Comparison of ENCODE assay signal across 11 mouse cellular contexts in the genomic region with DNA sequence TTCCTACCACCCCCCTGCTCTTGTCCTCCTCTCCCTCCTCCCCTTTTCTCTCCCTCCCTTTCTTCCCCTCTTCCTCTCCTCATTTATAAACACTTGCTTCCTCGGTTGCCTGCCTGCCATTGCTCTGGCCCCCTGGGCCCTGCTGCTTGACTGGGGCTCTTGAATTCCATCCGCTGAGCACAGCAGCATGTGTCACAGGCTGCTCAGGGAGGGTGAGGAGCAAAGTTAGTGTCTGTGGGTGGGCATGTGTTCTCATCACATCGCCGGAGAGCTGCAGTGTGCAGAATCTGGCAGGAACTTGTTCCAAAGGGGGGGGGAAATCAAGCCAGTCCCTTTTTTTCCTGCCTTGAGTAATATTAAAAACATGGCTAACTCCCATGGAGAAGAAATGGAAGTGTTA. TPM values are rescaled to one million over a fixed set of nuclear protein-coding genes. Genes with fewer than 3 reads are reported as not detected.
DNase-seq lines count a peak whose midpoint lies in the region; ATAC-seq and TF ChIP-seq lines count a peak whose summit lies in the region.
"Had no signal": no experiment of that assay in that cellular context is flagged by ENCODE, and none has a peak within 500 bp of the region (broad histone marks: within the 10 kb centered on the region; RNA-seq: fewer than 3 reads in every experiment).

No protein-coding gene starts in this region.

- H3K27ac ChIP-seq in heart, embryonic 13.5 days (replicated peaks), result peak overlapping the region; percentile 66; the same call in 1 of the 2 replicates
- peak overlapping the region; percentile 71 for H3K27ac ChIP-seq in lung, embryonic 15.5 days
- 0 out of 2 replicates have a peak overlapping the region, but pooled peaks have one; percentile 27 for H3K27ac ChIP-seq in hindbrain, embryonic 15.5 days (replicated peaks)
- H3K27ac ChIP-seq: liver, embryonic 14.5 days had no signal

- no peak for ATAC-seq in heart, embryonic 13.5 days (ENCODE audit: extremely low read depth, insufficient number of reproducible peaks, low FRiP score, low TSS enrichment)
- ATAC-seq in lung, embryonic 15.5 days (ENCODE audit: borderline replicate concordance, extremely low read depth, low FRiP score, low TSS enrichment), result peak; percentile 37; the same call in 1 of the 2 replicates
- ATAC-seq in hindbrain, embryonic 15.5 days (ENCODE audit: low FRiP score, low read depth), result no peak

- H3K36me3 ChIP-seq in heart, embryonic 13.5 days, result no peaks in the 10 kb centered on the region
- no peaks in the 10 kb centered on the region for H3K36me3 ChIP-seq in lung, embryonic 15.5 days
- no peaks in the 10 kb centered on the region for H3K36me3 ChIP-seq in hindbrain, embryonic 15.5 days

- TF ChIP-seq CTCF in lung, adult 2 months (IDR thresholded peaks at IDR 0.05; ENCODE audit: insufficient read depth, low read length), result no peak

- WGBS in heart, embryonic 13.5 days, result 31% methylated on average over 4 of the region's 4 CpGs
- WGBS in lung, embryonic 15.5 days, result 16% methylated on average over 4 of the region's 4 CpGs
- 36% methylated on average over 4 of the region's 4 CpGs for whole genome bisulfite sequencing in lung, adult 2 months
- 28% methylated on average over 4 of the region's 4 CpGs for WGBS in hindbrain, embryonic 15.5 days

- peaks cover 79% of the 10 kb centered on the region for H3K4me1 ChIP-seq in heart, embryonic 13.5 days
- peaks cover 72% of the 10 kb centered on the region for H3K4me1 ChIP-seq in lung, embryonic 15.5 days
- H3K4me1 ChIP-seq in lung, adult 2 months (ENCODE audit: control insufficient read depth, insufficient read depth, low read length), result peaks cover 26% of the 10 kb centered on the region
- peaks cover 48% of the 10 kb centered on the region for H3K4me1 ChIP-seq in hindbrain, embryonic 15.5 days (replicated peaks)

- TF ChIP-seq POLR2A in lung, adult 2 months (IDR thresholded peaks at IDR 0.05; ENCODE audit: borderline replicate concordance, extremely low read depth, low read depth, low read length), result no peak

- no peak for DNase-seq in heart, adult 8-10 months (ENCODE audit: low spot score)
- no peak for DNase-seq in lung, adult 2 months
- peak; percentile 36 to 73 for DNase-seq in right cerebral cortex, postnatal 36 days (ENCODE audit: low spot score in 2 of 2)
- no peak for DNase-seq in natural killer cell, adult 2 months (ENCODE audit: low spot score in 2 of 2)
- DNase-seq: adrenal gland, postnatal 10 days; cerebellum, postnatal 14 days; kidney, postnatal 4 days had no signal

- H3K9ac ChIP-seq in heart, embryonic 13.5 days, result 0 out of 2 replicates have a peak overlapping the region, but pooled peaks have one; percentile 37
- H3K9ac ChIP-seq in lung, embryonic 15.5 days, result no peak overlapping the region
- H3K9ac ChIP-seq in hindbrain, embryonic 15.5 days, result no peak overlapping the region
- H3K9ac ChIP-seq: liver, embryonic 14.5 days had no signal

- no peak overlapping the region for H3K4me3 ChIP-seq in heart, embryonic 13.5 days
- H3K4me3 ChIP-seq in lung, embryonic 15.5 days, result no peak overlapping the region
- no peak overlapping the region for H3K4me3 ChIP-seq in lung, adult 2 months (replicated peaks; ENCODE audit: extremely low read depth, low read depth, low read length)
- no peak overlapping the region for H3K4me3 ChIP-seq in hindbrain, embryonic 15.5 days

- no peaks in the 10 kb centered on the region for H3K27me3 ChIP-seq in heart, embryonic 13.5 days (replicated peaks)
- no peaks in the 10 kb centered on the region for H3K27me3 ChIP-seq in lung, embryonic 15.5 days
- no peaks in the 10 kb centered on the region for H3K27me3 ChIP-seq in hindbrain, embryonic 15.5 days

- peak overlapping the region; percentile 7; the same call in 1 of the 2 replicates for H3K4me2 ChIP-seq in heart, embryonic 13.5 days
- H3K4me2 ChIP-seq in lung, embryonic 15.5 days, result no peak overlapping the region; the same call in 1 of the 2 replicates
- H3K4me2 ChIP-seq in hindbrain, embryonic 15.5 days, result no peak overlapping the region

- no peaks in the 10 kb centered on the region for H3K9me3 ChIP-seq in heart, embryonic 13.5 days
- H3K9me3 ChIP-seq in lung, embryonic 15.5 days, result no peaks in the 10 kb centered on the region
- H3K9me3 ChIP-seq in hindbrain, embryonic 15.5 days, result no peaks in the 10 kb centered on the region

RNA-seq across cellular contexts. Expression of a gene that starts 59.1 kb away (rescaled TPM):
- polyA plus RNA-seq in heart, embryonic 13.5 days (2015; fragmentation: Nextera tagmentation; extraction: Ambion mirVana), result 4.2 and 4.3 TPM in 2 replicates
- 10 to 100 TPM; 17.0 to 20.7 (median 20.0) TPM for total RNA-seq in heart, adult 8-10 months (2022)
- polyA plus RNA-seq in lung, embryonic 15.5 days (2015; fragmentation: Nextera tagmentation; extraction: Ambion mirVana), result 6.3 and 6.6 TPM in 2 replicates
- 24.0 and 24.4 TPM in 2 replicates for polyA plus RNA-seq in lung, adult 2 months (2012; rRNA removed)
- 6.9 and 7.3 TPM in 2 replicates for polyA plus RNA-seq in hindbrain, embryonic 15.5 days (2015; fragmentation: Nextera tagmentation; extraction: Ambion mirVana)

Comparison
In these comparisons a context has a peak if more than half of its experiments do, and no peak if none do; other contexts are left out.
1. DNase-seq: peak in right cerebral cortex, postnatal 36 days (2 of 2); none in heart, adult 8-10 months (single experiment), lung, adult 2 months (single experiment) and natural killer cell, adult 2 months (0 of 2).
2. Peak in every context shown above with its lines, with median percentiles within 50 percentile points of each other: H3K27ac ChIP-seq.